ENCODE assay signal across 9 mouse cellular contexts in the genomic region with DNA sequence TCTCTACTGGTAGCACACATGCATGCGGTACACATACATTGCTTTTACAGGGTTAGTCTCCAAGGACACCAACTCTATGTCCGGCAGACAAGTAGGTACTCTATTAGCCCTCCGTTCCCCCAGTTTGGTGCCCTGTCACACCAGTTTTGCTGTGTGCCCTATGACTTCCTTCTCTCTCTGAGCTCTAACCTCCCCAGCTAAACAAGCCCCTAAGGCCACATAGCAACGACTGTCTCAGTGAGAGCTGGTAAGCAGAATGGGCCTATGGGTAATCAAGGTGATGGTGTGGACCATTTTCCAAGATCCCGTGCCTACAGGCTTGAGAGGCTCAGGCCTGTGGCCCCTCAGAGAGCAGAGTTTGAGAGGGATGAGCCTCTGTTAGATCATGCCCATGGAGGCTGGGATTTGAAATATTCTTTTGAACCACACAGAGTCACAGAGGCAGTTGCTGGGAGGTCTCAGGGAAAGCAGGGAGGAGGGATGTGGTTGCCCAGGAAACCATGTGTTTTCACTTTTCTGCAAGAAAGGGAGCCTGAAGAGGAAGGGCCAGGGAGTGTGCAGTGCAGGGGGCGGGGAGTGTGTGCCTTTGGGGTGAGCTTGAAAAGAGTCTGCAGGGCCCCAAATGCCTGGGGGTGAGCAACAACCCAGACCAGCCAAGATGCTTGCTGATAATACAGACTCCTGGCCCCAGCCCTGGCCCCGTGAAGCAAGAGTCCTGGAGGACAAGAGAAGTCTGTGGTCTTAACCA. TPM values are rescaled to one million over a fixed set of nuclear protein-coding genes. Genes with fewer than 3 reads are reported as not detected.
A peak's percentile ranks its signal among the peaks of the same experiment; 100 is the strongest.
DNase-seq lines count a peak whose midpoint lies in the region; ATAC-seq lines count a peak whose summit lies in the region.
"Had no signal": no experiment of that assay in that cellular context is flagged by ENCODE, and none has a peak within 500 bp of the region (broad histone marks: within the 10 kb centered on the region; RNA-seq: fewer than 3 reads in every experiment).

No protein-coding gene starts in this region.

- ATAC-seq in forebrain, embryonic 15.5 days (replicated peaks): no peak
- ATAC-seq in liver, embryonic 12.5 days: peak; percentile 40

- H3K27ac ChIP-seq in forebrain, embryonic 10.5 days: peak overlapping the region; percentile 87
- no peak overlapping the region for H3K27ac ChIP-seq in forebrain, embryonic 15.5 days (replicated peaks)
- H3K27ac ChIP-seq in liver, embryonic 12.5 days: peak overlapping the region; percentile 92

- H3K9me3 ChIP-seq in forebrain, embryonic 10.5 days: no peaks in the 10 kb centered on the region
- H3K9me3 ChIP-seq in forebrain, embryonic 15.5 days: no peaks in the 10 kb centered on the region
- H3K9me3 ChIP-seq in liver, embryonic 12.5 days (replicated peaks): no peaks in the 10 kb centered on the region

- H3K36me3 ChIP-seq in forebrain, embryonic 10.5 days (replicated peaks): no peaks in the 10 kb centered on the region
- H3K36me3 ChIP-seq in forebrain, embryonic 15.5 days: no peaks in the 10 kb centered on the region
- H3K36me3 ChIP-seq in liver, embryonic 12.5 days: no peaks in the 10 kb centered on the region

- no peak overlapping the region for H3K9ac ChIP-seq in forebrain, embryonic 15.5 days (replicated peaks)
- H3K9ac ChIP-seq in liver, embryonic 12.5 days: peak overlapping the region; percentile 79

- H3K4me2 ChIP-seq in forebrain, embryonic 15.5 days (replicated peaks): no peak overlapping the region
- peak overlapping the region; percentile 80 for H3K4me2 ChIP-seq in liver, embryonic 12.5 days

- H3K27me3 ChIP-seq in forebrain, embryonic 10.5 days (ENCODE audit: poor library complexity, severe bottlenecking): peaks cover 42% of the 10 kb centered on the region
- peaks cover 12% of the 10 kb centered on the region; the same call in 1 of the 2 replicates for H3K27me3 ChIP-seq in forebrain, embryonic 15.5 days
- no peaks in the 10 kb centered on the region for H3K27me3 ChIP-seq in liver, embryonic 12.5 days (replicated peaks)

- peak; percentile 64 for DNase-seq in forebrain, embryonic 10.5 days (ENCODE audit: extremely low spot score, low spot score)
- peak; percentile 49 for DNase-seq in testis, postnatal 10 days (ENCODE audit: low spot score)
- DNase-seq in testis, postnatal 14 days (ENCODE audit: low spot score): no peak
- DNase-seq in thymus, postnatal 4 days: no peak
- DNase-seq in adrenal gland, adult (ENCODE audit: inconsistent age in 2 of 2, low spot score in 1 of 2): no peak
- no peak for DNase-seq in kidney, postnatal 14 days
- DNase-seq: thymus, postnatal 36 days had no signal

- H3K4me3 ChIP-seq in forebrain, embryonic 10.5 days: peak overlapping the region; percentile 1; the same call in 1 of the 2 replicates
- no peak overlapping the region for H3K4me3 ChIP-seq in forebrain, embryonic 15.5 days
- no peak overlapping the region for H3K4me3 ChIP-seq in liver, embryonic 12.5 days

- peaks cover 73% of the 10 kb centered on the region for H3K4me1 ChIP-seq in forebrain, embryonic 10.5 days
- peaks cover 16% of the 10 kb centered on the region for H3K4me1 ChIP-seq in forebrain, embryonic 15.5 days
- H3K4me1 ChIP-seq in liver, embryonic 12.5 days: peaks cover 90% of the 10 kb centered on the region

- 51% methylated on average over 7 of the region's 7 CpGs for WGBS in forebrain, embryonic 10.5 days
- WGBS in forebrain, embryonic 15.5 days: 47% methylated on average over 7 of the region's 7 CpGs
- 61% methylated on average over 7 of the region's 7 CpGs for WGBS in liver, embryonic 12.5 days (ENCODE audit: insufficient replicate concordance)

RNA-seq across cellular contexts. Expression of a gene that starts 36.2 kb away (rescaled TPM):
- 3.6 and 3.7 TPM in 2 replicates for polyA plus RNA-seq in forebrain, embryonic 10.5 days (2016; fragmentation: Nextera tagmentation; extraction: Ambion mirVana)
- 2.0 and 2.4 TPM in 2 replicates for polyA plus RNA-seq in forebrain, embryonic 15.5 days (2015; fragmentation: Nextera tagmentation; extraction: Ambion mirVana)
- polyA plus RNA-seq in liver, embryonic 12.5 days (2016; fragmentation: Nextera tagmentation; extraction: Ambion mirVana): 11.7 and 12.9 TPM in 2 replicates

RNA-seq across cellular contexts. Expression of a gene that starts 58.9 kb away (rescaled TPM):
- polyA plus RNA-seq in forebrain, embryonic 10.5 days (2016; fragmentation: Nextera tagmentation; extraction: Ambion mirVana): 0.11 TPM in 1 of 2 replicates, not detected in the other
- not detected in 2 replicates for polyA plus RNA-seq in forebrain, embryonic 15.5 days (2015; fragmentation: Nextera tagmentation; extraction: Ambion mirVana)
- polyA plus RNA-seq in liver, embryonic 12.5 days (2016; fragmentation: Nextera tagmentation; extraction: Ambion mirVana): not detected in 2 replicates

Comparison
In these comparisons a context has a peak if more than half of its experiments do, and no peak if none do; other contexts are left out.
1. DNase-seq: peak in forebrain, embryonic 10.5 days (single experiment) and testis, postnatal 10 days (single experiment); none in testis, postnatal 14 days (single experiment), thymus, postnatal 4 days (single experiment), adrenal gland, adult (0 of 2) and kidney, postnatal 14 days (single experiment).